Comparison of ENCODE assay signal across 11 mouse cellular contexts in genomic region chr15:85656852-85657251, GRCm38 (mm10).
DNase-seq lines count a peak whose midpoint lies in the region; ATAC-seq and TF ChIP-seq lines count a peak whose summit lies in the region.
"Had no signal": no experiment of that assay in that cellular context is flagged by ENCODE, and none has a peak within 500 bp of the region (broad histone marks: within the 10 kb centered on the region; RNA-seq: fewer than 3 reads in every experiment).

No protein-coding gene starts in this region.

- 0 out of 2 replicates have a peak, but pooled peaks cover 3% of the 10 kb centered on the region for H3K36me3 ChIP-seq in neural tube, embryonic 15.5 days
- H3K36me3 ChIP-seq in midbrain, embryonic 10.5 days: no peaks in the 10 kb centered on the region
- H3K36me3 ChIP-seq: forebrain, embryonic 12.5 days; midbrain, embryonic 12.5 days had no signal

- H3K9me3 ChIP-seq in neural tube, embryonic 15.5 days (replicated peaks): no peaks in the 10 kb centered on the region
- no peaks in the 10 kb centered on the region for H3K9me3 ChIP-seq in midbrain, embryonic 10.5 days (replicated peaks)
- H3K9me3 ChIP-seq: forebrain, embryonic 12.5 days; midbrain, embryonic 12.5 days had no signal

- H3K4me2 ChIP-seq in neural tube, embryonic 15.5 days: no peak overlapping the region
- H3K4me2 ChIP-seq: forebrain, embryonic 12.5 days; midbrain, embryonic 12.5 days had no signal

- H3K9ac ChIP-seq in neural tube, embryonic 15.5 days (replicated peaks): no peak overlapping the region
- H3K9ac ChIP-seq: forebrain, embryonic 12.5 days; midbrain, embryonic 12.5 days had no signal

- intact Hi-C loops in gastrocnemius, adult 2 months (cut with DNase I): no loop called here
- intact Hi-C loops in gastrocnemius, postnatal 14 days (cut with DNase I; ENCODE audit: low total_unique reads): no loop called here
- intact Hi-C loops in left cerebral cortex, postnatal 4 days (cut with DNase I): no loop called here
- intact Hi-C loops in left cerebral cortex, postnatal 36 days (cut with DNase I): no loop called here

- H3K27ac ChIP-seq in gastrocnemius, adult 2 months: peak overlapping the region; percentile 96
- H3K27ac ChIP-seq in brown adipose tissue, adult 24 weeks (replicated peaks; ENCODE audit: low read depth, low read length): peak overlapping the region; percentile 99
- H3K27ac ChIP-seq in neural tube, embryonic 15.5 days (replicated peaks): peak overlapping the region; percentile 59
- no peak overlapping the region for H3K27ac ChIP-seq in midbrain, embryonic 10.5 days (replicated peaks)
- H3K27ac ChIP-seq: forebrain, embryonic 12.5 days; midbrain, embryonic 12.5 days had no signal

- peak; percentile 57 for DNase-seq in gastrocnemius, adult 2 months
- DNase-seq in gastrocnemius, postnatal 14 days: no peak
- DNase-seq in left cerebral cortex, postnatal 4 days: peak; percentile 55
- no peak for DNase-seq in left cerebral cortex, postnatal 36 days (ENCODE audit: low spot score in 2 of 2)
- DNase-seq in adrenal gland, adult 8-10 months: no peak
- no peak for DNase-seq in midbrain, embryonic 10.5 days (ENCODE audit: low spot score)
- DNase-seq: kidney, adult 11 months had no signal

- H3K4me1 ChIP-seq in brown adipose tissue, adult 24 weeks (ENCODE audit: control insufficient read depth, insufficient read depth, insufficient read length, low read length): peaks cover 49% of the 10 kb centered on the region
- peaks cover 61% of the 10 kb centered on the region for H3K4me1 ChIP-seq in neural tube, embryonic 15.5 days
- H3K4me1 ChIP-seq in midbrain, embryonic 10.5 days: peaks cover 19% of the 10 kb centered on the region

- 56% methylated on average over 6 of the region's 6 CpGs for WGBS in neural tube, embryonic 15.5 days
- WGBS in midbrain, embryonic 10.5 days: 78% methylated on average over 6 of the region's 6 CpGs

- no peak for TF ChIP-seq CTCF in gastrocnemius, adult 2 months (IDR thresholded peaks at IDR 0.05)

- no peak for ATAC-seq in neural tube, embryonic 15.5 days (ENCODE audit: low FRiP score)

- H3K27me3 ChIP-seq in neural tube, embryonic 15.5 days (replicated peaks): peaks cover 12% of the 10 kb centered on the region
- peaks cover 100% of the 10 kb centered on the region for H3K27me3 ChIP-seq in midbrain, embryonic 10.5 days (ENCODE audit: low read depth, poor library complexity, severe bottlenecking)

- peak overlapping the region; percentile 70 for H3K4me3 ChIP-seq in gastrocnemius, adult 2 months
- H3K4me3 ChIP-seq in brown adipose tissue, adult 24 weeks (ENCODE audit: insufficient read depth, low read depth, low read length): peak overlapping the region; percentile 19
- no peak overlapping the region for H3K4me3 ChIP-seq in neural tube, embryonic 15.5 days (replicated peaks)
- H3K4me3 ChIP-seq in midbrain, embryonic 10.5 days: no peak overlapping the region
- H3K4me3 ChIP-seq: forebrain, embryonic 12.5 days; midbrain, embryonic 12.5 days had no signal

Comparison
In these comparisons a context has a peak if more than half of its experiments do, and no peak if none do; other contexts are left out.
1. DNase-seq: peak in gastrocnemius, adult 2 months (single experiment) and left cerebral cortex, postnatal 4 days (single experiment); none in gastrocnemius, postnatal 14 days (single experiment), left cerebral cortex, postnatal 36 days (0 of 2), adrenal gland, adult 8-10 months (single experiment) and midbrain, embryonic 10.5 days (single experiment).
2. H3K4me3 ChIP-seq: peak in gastrocnemius, adult 2 months (single experiment) and brown adipose tissue, adult 24 weeks (single experiment); none in neural tube, embryonic 15.5 days (single experiment) and midbrain, embryonic 10.5 days (single experiment).